Mouse (Mus musculus) fat pad, adult 2 months (tissue): Measurements from ENCODE around the gene Relb.

ENCODE experiments used
- DNase-seq: peaks from one replicate; pipeline ENCODE4 v3.0.0-alpha.2; 2011; ENCODE audit warnings: low read depth, low spot score; ENCODE audit errors: extremely low read depth

Relb gene

GRCm38 (mm10) chr7:19586269-19586668, 43.0 kb downstream of the Relb start:
- no peak for DNase-seq

- no peak for DNase-seq
These were observed 48.6 kb downstream of the Relb start for GRCm38 (mm10) chr7:19580634-19581033.

GRCm38 (mm10) chr7:19579751-19580150, 49.5 kb downstream of the Relb start:
- DNase-seq = no peak

GRCm38 (mm10) chr7:19578436-19578835, 50.8 kb downstream of the Relb start:
- no peak for DNase-seq

GRCm38 (mm10) chr7:19577877-19578414, 51.3 kb downstream of the Relb start:
- no peak for DNase-seq

DNA sequence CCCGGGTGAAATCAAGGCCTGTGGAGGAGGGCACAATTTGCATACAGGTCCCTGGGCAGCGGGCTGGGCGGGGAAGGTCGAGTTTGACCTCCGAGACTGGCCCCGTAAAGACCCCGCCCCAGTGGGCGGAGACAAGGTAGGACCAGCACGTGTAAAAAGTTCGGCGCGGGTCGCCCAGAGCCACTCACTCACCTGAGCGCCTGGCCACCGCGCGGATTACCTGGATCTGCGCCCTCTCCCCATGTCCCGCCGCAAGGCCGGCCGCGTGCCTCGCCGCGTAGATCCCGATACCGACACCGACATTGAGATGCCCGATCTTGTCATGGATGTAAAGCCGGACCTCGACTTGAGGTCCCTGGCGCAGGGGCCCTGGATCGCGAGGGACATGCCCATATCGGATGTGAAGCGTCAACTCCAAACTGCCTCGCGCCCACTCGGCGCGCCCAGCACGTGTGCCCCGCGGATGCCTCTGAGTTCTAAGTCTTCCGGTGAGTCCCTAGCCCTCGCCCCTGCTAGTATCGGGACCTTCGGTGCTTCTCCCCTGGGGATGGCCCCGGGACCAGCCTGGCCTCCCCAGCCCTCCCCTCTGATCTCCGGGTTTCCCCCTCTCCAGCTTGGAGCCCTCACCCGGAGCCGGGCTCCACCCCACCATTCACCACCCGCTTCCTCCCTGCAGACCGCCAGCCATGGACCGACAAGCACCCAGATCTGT, 51.9 kb downstream of the Relb start, which contains the start of the genes Zfp296 and Gemin7:
TSS of gene Zfp296 (plus strand) at position 147 of the 712 bp plus-strand sequence.
TSS of gene Gemin7 (minus strand) at position 455 of the 712 bp plus-strand sequence.
- no peak for DNase-seq

GRCm38 (mm10) chr7:19575559-19575958, 53.7 kb downstream of the Relb start:
- DNase-seq = no peak

DNA sequence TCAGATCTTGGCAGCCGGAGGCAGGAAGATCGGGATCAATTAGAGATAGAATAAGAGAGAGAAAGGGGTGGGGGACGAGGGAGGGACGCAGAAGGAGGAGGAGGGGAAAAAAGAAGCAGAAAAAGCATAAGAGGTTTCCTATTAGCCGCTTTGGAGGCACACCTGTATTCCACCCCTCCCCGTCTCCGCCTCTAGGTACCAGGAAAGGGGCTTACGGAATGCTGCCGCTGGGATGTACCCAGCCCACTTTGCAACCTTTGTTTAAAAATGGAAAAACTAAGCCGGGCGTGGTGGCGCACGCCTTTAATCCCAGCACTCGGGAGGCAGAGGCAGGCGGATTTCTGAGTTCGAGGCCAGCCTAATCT, 55.5 kb downstream of the Relb start:
- no peak for DNase-seq

DNA sequence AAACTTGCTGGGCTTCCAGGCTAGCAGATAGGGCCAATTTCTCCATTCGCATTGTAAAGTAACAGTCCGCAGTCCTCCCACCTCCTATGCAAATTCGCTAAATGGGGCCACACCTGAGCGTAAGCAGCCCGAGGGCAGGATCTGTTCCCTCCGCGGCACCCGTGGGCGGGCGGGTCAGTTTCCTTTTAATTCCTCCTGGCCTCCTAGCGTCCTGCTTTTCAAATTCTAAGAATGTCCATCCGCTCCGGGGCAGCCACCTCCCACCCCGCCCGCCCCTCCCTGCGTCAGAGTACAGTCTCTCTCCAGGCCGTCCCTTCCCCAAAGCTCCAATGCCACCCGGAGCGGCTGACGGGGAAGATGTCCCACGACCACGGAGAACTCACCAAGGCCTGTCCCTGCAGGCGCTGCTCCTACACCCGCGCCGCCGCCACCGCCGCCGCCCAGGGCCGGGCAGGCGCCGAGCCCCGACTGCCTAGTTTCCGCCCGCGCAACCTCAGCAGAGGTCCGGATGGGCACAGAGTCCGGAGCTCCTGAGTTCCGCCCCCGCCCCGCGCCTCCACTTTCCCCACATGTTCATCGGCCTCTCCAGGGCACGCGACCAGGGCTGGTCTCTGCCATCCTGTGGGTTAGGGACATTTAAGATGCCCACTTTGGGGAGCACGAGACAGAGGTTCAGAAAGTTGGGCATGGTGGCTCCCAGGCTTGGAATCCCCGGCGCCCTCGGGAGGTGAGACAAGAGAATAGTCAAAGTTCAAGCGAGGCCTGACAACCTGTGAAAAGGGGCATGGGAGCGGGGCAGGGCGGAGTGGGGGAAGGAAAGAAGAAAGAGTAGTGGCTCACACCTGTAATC, 56.1 kb downstream of the Relb start:
- DNase-seq = no peak

DNA sequence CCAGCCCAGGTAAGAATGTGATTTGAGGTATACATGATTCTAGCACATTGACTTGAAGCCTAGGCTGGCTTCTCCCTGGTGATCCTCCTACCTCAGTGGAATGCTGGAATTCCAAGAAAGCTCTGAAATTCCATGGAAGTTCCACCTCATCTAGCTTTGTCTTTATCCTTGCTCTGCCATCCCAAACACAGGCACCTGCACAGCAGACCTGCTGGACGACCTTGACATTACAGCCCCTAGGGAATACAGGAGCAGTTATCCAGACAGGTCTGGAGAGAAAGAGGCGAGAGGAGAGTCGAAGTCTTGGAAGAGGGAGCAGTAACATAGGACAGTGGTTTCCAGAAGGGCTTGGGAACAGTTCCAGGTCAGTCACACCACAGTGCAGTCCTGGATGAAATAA, 59.6 kb downstream of the Relb start:
- DNase-seq = no peak

DNA sequence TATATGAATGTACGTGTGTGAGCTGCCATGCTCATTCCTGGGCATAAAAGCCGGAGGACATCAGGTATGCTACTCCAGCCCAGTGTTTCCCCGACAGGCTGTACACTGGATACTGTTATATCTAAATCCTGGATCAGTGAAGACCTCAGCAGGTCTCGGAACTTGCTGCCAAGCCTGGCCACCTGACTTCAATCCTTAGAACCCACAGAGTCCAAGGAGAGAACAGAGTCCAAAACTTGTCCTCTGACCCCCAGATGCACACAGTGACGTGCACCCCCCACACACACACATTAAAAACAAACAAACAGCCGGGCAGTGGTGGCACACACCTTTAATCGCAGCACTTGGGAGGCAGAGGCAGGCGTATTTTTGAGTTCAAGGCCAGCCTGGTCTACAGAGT, 61.8 kb downstream of the Relb start:
- DNase-seq = no peak

- no peak for DNase-seq
These were observed 63.4 kb downstream of the Relb start for GRCm38 (mm10) chr7:19565803-19566202.

DNA sequence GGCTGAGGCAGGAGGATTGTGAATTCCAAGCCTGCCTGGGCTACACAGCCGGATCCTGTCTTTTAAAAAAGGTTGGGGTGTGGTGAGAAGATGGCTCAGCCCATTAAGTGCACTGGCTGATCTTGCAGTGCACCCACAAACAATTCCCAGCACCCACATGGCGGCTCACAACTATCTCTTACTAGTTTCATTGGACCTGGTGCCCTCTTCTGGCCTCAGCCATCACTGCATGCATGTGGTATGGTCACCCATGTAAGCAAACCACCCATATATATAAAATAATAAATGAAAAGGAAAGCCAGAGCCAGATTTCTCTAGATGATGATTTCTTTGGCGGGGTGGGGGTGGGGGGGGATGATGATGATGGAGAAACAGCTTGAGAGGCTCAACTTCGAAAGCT, 64.8 kb downstream of the Relb start:
- no peak for DNase-seq

GRCm38 (mm10) chr7:19563884-19564283, 65.4 kb downstream of the Relb start:
- no peak for DNase-seq

DNA sequence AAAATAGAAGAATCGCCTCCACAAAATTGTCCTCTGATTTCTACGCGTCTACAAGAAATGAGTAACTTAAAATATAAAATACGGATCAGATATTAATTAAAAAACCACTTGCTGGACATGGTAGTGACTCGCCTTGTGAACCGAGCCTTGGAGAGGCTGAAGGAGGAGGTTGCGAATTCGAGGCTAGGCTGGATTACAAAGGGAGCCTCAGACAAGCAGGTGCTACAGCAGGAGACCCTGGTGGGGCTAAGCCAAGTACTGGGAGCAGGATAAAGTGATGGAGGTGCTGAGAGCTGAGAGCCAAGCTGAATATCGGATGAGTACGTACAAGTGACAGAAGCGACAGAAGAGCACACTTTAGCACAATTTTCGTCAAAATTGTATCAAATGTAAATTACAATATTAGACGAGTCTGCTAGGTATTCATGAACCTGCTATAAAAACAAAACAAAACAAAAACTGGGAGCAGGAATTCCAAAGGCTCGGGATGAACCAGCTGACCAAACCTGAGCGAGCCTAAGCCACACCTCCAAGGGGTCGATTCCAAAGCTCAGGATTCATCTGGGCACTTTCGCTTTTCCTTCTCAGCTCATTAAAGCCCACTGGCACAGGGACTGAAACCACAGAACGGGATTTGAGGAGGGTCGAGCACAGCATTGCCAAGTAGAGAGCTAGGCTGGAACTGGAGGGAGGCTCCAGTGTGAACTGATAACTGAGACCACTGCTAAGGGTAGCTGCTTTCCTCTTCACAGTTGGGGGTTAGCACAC, 66.4 kb downstream of the Relb start, which contains the start of gene Ppp1r37:
TSS of gene Ppp1r37 (minus strand) at position 434 of the 768 bp plus-strand sequence.
- DNase-seq = no peak

GRCm38 (mm10) chr7:19561765-19562642, 67.2 kb downstream of the Relb start:
- DNase-seq = no peak

GRCm38 (mm10) chr7:19561431-19561764, 67.8 kb downstream of the Relb start:
- DNase-seq = no peak

DNA sequence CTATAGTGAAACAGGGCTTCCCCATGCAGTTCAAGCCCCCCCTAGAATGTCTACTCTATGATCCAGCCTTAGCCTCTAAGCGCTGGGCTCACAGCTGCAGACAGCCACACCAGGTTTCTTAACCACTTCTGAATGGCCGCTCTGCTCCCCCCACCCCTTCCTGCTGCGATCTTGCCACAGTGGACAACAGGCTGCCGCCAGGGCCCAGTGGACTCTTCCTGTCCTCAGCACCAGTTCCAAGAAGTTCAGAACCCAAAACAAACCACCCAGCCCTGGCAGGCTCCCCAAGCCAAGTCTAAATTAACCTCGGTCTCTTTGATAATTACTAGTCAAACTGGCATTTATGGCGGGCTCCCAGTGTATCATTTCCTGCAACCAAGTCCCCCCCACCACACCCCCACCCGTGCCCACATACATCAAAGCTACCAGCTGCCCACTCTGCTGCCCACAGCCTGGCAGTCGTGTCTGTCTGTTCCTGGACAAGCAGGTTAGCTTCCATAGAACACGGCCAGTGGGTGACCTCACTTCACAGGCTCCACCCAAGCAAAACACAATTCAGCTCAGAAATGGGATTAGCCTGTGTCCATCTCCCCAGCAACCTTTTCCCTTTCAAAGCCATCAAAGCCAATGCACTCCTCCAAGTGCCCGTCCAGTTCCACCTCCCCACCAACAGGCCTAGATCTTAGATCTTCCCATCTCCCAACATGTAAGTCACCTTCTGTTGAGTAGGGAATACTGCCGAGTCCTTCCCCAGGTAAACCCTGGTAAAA, 68.6 kb downstream of the Relb start:
- DNase-seq = no peak

DNA sequence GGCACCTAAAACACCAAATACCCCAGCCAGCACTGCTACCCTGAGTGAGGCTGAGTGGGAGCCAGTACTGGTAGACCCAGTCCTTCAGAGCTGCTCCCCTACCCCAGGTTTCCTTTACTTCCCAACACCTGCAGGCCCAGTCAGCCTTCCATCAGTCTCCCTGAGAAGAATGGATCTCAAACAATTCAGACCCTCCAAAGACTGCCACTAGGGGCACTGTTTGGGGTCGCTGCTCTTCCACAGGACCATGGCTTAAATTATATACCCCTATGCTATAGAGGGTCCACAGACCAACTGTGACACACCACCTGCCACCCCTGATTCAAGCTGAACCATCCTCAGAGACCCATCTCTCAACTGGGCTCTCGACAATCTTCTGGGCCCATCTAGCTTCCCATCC, 70.3 kb downstream of the Relb start:
- DNase-seq = no peak
